Mouse (Mus musculus) right cerebral cortex, postnatal 4 days (tissue): Measurements from ENCODE around the gene Prmt7.

Experiments used
- DNase-seq: peaks from one replicate; pipeline ENCODE4 v3.0.0-alpha.2; 2022

The Prmt7 gene

GRCm38 (mm10) chr8:106226589-106226988 lies 15.9 kb downstream of the Prmt7 start:
- peak; percentile 67 for DNase-seq

GRCm38 (mm10) chr8:106231536-106231935 lies 20.8 kb downstream of the Prmt7 start:
- no peak for DNase-seq

GRCm38 (mm10) chr8:106232751-106233150 lies 22.0 kb downstream of the Prmt7 start:
- DNase-seq: no peak

GRCm38 (mm10) chr8:106234567-106235261 lies 24.0 kb downstream of the Prmt7 start:
- DNase-seq: no peak

- no peak for DNase-seq
These were observed 26.4 kb downstream of the Prmt7 start for GRCm38 (mm10) chr8:106237106-106237505.

- no peak for DNase-seq
These were observed 39.5 kb downstream of the Prmt7 start for GRCm38 (mm10) chr8:106250186-106250585.

GRCm38 (mm10) chr8:106258169-106258568 lies 47.4 kb downstream of the Prmt7 start:
- no peak for DNase-seq

GRCm38 (mm10) chr8:106259579-106260255 lies 49.0 kb downstream of the Prmt7 start:
- no peak for DNase-seq

GRCm38 (mm10) chr8:106260894-106261293 lies 50.2 kb downstream of the Prmt7 start:
- no peak for DNase-seq

- no peak for DNase-seq
These were observed 51.6 kb downstream of the Prmt7 start for GRCm38 (mm10) chr8:106262343-106262742.

GRCm38 (mm10) chr8:106263928-106264327 lies 53.2 kb downstream of the Prmt7 start:
- no peak for DNase-seq

- no peak for DNase-seq
These were observed 54.7 kb downstream of the Prmt7 start for GRCm38 (mm10) chr8:106265398-106265797.

GRCm38 (mm10) chr8:106268710-106269346 lies 58.1 kb downstream of the Prmt7 start:
- no peak for DNase-seq

- DNase-seq: peak; percentile 58
These were observed 60.1 kb downstream of the Prmt7 start for GRCm38 (mm10) chr8:106270804-106271203.

- no peak for DNase-seq
These were observed 60.6 kb downstream of the Prmt7 start for GRCm38 (mm10) chr8:106271378-106271777.

GRCm38 (mm10) chr8:106273468-106273867 lies 62.7 kb downstream of the Prmt7 start:
- no peak for DNase-seq

- no peak for DNase-seq
These were observed 66.1 kb downstream of the Prmt7 start for GRCm38 (mm10) chr8:106276709-106277317.

- no peak for DNase-seq
These were observed 67.8 kb downstream of the Prmt7 start for GRCm38 (mm10) chr8:106278367-106279042.

- DNase-seq: no peak
These were observed 69.4 kb downstream of the Prmt7 start for GRCm38 (mm10) chr8:106280154-106280553.

GRCm38 (mm10) chr8:106280844-106281243 lies 70.1 kb downstream of the Prmt7 start:
- DNase-seq: no peak

GRCm38 (mm10) chr8:106287445-106287844 lies 76.7 kb downstream of the Prmt7 start:
- no peak for DNase-seq

GRCm38 (mm10) chr8:106288732-106289131 lies 78.0 kb downstream of the Prmt7 start:
- DNase-seq: no peak

GRCm38 (mm10) chr8:106289464-106289863 lies 78.7 kb downstream of the Prmt7 start:
- DNase-seq: no peak
